Mouse (Mus musculus): ENCODE data around the gene Qdpr.

- TF ChIP-seq CTCF (IDR thresholded peaks at IDR 0.05; ENCODE audit: low read depth, low read length) (no peak), POLR2AphosphoS5 (IDR thresholded peaks at IDR 0.05; ENCODE audit: insufficient replicate concordance, low read depth, low read length) (no peak)
These were observed 23.5 kb upstream of the Qdpr start for GRCm38 (mm10) chr5:45473521-45473920.
